Mouse (Mus musculus): Measurements from ENCODE around the gene Rraga. TPM values are rescaled to one million over a fixed set of nuclear protein-coding genes. Genes with fewer than 3 reads are reported as not detected.
A peak's percentile ranks its signal among the peaks of the same experiment; 100 is the strongest.
"Not testable (repeated sequence)": the region's sequence is repeated elsewhere in the genome, so short reads cannot be mapped to it uniquely, and the experiment has no call there.

Rraga gene
- polyA plus RNA-seq, 1 experiment from 2014 or later = 26.3 TPM

- WGBS (ENCODE audit: insufficient replicate concordance) = 79% methylated on average over 2 of the region's 2 CpGs
These were observed 15.8 kb downstream of the Rraga start for GRCm38 (mm10) chr4:86591304-86591703.

GRCm38 (mm10) chr4:86611524-86612288, 36.2 kb downstream of the Rraga start, which contains the start of gene Haus6:
TSS of gene Haus6 (minus strand) at chr4:86612055.
- H3K4me3 ChIP-seq (replicated peaks) = peak within 1 kb of the TSS; percentile 99
- no peaks in the 10 kb centered on the region for H3K9me3 ChIP-seq (replicated peaks)
- H3K27me3 ChIP-seq = no peaks in the 10 kb centered on the region
- H3K4me1 ChIP-seq (replicated peaks) = peaks cover 26% of the 10 kb centered on the region
- H3K4me2 ChIP-seq = peak within 1 kb of the TSS; percentile 88
- under 1% methylated on average over 59 of the region's 59 CpGs for WGBS (ENCODE audit: insufficient replicate concordance)
- H3K9ac ChIP-seq = peak within 1 kb of the TSS; percentile 93
- ATAC-seq (ENCODE audit: insufficient read depth) = peak; percentile 100
- peak within 1 kb of the TSS; percentile 90 for H3K27ac ChIP-seq (replicated peaks)
- H3K36me3 ChIP-seq (replicated peaks) = peaks cover 13% of the 10 kb centered on the region

More at GRCm38 (mm10) chr4:86591304-86591703, 15.8 kb downstream of the Rraga start:
- Histone ChIP-seq H3K4me3 (replicated peaks) (no peak overlapping the region), H3K9me3 (replicated peaks) (no peaks in the 10 kb centered on the region), H3K4me2 (no peak overlapping the region), H3K36me3 (replicated peaks) (peaks cover 76% of the 10 kb centered on the region), H3K9ac (no peak overlapping the region), H3K4me1 (replicated peaks) (no peaks in the 10 kb centered on the region), H3K27me3 (no peaks in the 10 kb centered on the region), H3K27ac (replicated peaks) (no peak overlapping the region)
- no peak for ATAC-seq (ENCODE audit: insufficient read depth)

DNA sequence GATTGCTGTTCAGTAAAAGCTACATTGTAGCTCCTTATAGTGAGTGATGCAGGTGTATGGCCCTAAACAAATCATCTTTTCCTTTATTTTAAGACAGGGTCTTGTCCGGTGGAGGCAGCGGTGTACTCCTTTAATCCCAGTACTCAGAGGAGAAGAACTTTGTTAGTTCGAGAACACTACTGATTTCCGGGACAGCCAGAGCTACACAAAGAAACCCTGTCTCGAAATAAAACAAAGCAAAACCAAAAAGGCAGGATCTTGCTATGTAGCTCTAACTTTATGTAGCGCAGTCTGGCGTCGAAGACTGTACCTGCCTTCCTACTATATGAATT, 36.8 kb downstream of the Rraga start:
- H3K4me1 ChIP-seq (replicated peaks) = peaks cover 26% of the 10 kb centered on the region
- 37% methylated on average over 8 of the region's 8 CpGs for WGBS (ENCODE audit: insufficient replicate concordance)
- H3K27me3 ChIP-seq = no peaks in the 10 kb centered on the region
- H3K9ac ChIP-seq = peak overlapping the region; percentile 42; the same call in 1 of the 2 replicates
- peak overlapping the region; percentile 76 for H3K27ac ChIP-seq (replicated peaks)
- ATAC-seq (ENCODE audit: insufficient read depth) = no peak
- peak overlapping the region; percentile 88 for H3K4me2 ChIP-seq
- no peaks in the 10 kb centered on the region for H3K9me3 ChIP-seq (replicated peaks)
- peak overlapping the region; percentile 99 for H3K4me3 ChIP-seq (replicated peaks)
- peaks cover 9% of the 10 kb centered on the region for H3K36me3 ChIP-seq (replicated peaks)

- WGBS (ENCODE audit: insufficient replicate concordance) = 48% methylated on average over 2 of the region's 2 CpGs
- Histone ChIP-seq H3K4me1 (replicated peaks) (0 out of 2 replicates have a peak, but pooled peaks cover 3% of the 10 kb centered on the region), H3K27ac (replicated peaks) (no peak overlapping the region), H3K4me2 (no peak overlapping the region), H3K4me3 (replicated peaks) (no peak overlapping the region), H3K36me3 (replicated peaks) (no peaks in the 10 kb centered on the region), H3K9ac (no peak overlapping the region), H3K9me3 (replicated peaks) (no peaks in the 10 kb centered on the region), H3K27me3 (no peaks in the 10 kb centered on the region)
- ATAC-seq (ENCODE audit: insufficient read depth) = no peak
These were observed 45.0 kb downstream of the Rraga start for GRCm38 (mm10) chr4:86620506-86620905.

- 0 out of 2 replicates have a peak, but pooled peaks cover 5% of the 10 kb centered on the region for H3K4me1 ChIP-seq (replicated peaks)
- ATAC-seq (ENCODE audit: insufficient read depth) = no peak
- no peak overlapping the region for H3K4me2 ChIP-seq
- no peaks in the 10 kb centered on the region for H3K9me3 ChIP-seq (replicated peaks)
- H3K27me3 ChIP-seq = no peaks in the 10 kb centered on the region
- H3K36me3 ChIP-seq (replicated peaks) = no peaks in the 10 kb centered on the region
- WGBS (ENCODE audit: insufficient replicate concordance) = 55% methylated on average over 3 of the region's 3 CpGs
- H3K4me3 ChIP-seq (replicated peaks) = no peak overlapping the region
- no peak overlapping the region for H3K27ac ChIP-seq (replicated peaks)
- H3K9ac ChIP-seq = no peak overlapping the region
These were observed 46.6 kb downstream of the Rraga start for GRCm38 (mm10) chr4:86622116-86622515.

DNA sequence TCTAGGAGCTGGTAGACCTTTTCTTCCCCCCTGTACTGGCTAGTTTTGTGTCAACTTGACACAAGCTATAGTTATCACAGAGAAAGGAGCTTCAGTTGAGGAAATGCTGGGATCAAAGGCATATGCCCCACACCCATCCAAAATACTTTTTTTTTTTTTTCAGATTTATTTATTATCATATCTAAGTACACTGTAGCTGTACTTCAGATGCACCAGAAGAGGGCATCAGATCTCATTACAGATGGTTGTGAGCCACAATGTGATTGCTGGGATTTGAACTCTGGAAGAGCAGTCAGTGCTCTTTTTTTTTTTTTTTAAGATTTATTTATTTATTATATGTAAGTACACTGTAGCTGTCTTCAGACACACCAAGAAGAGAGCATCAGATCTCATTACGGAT, 47.1 kb downstream of the Rraga start:
- H3K27ac ChIP-seq (replicated peaks); H3K9me3 ChIP-seq (replicated peaks); H3K9ac ChIP-seq; H3K27me3 ChIP-seq; H3K4me3 ChIP-seq (replicated peaks); H3K4me2 ChIP-seq; ATAC-seq (ENCODE audit: insufficient read depth); H3K4me1 ChIP-seq (replicated peaks); H3K36me3 ChIP-seq (replicated peaks): not testable (repeated sequence)
- WGBS (ENCODE audit: insufficient replicate concordance) = 81% methylated on average over 1 of the region's 1 CpGs

DNA sequence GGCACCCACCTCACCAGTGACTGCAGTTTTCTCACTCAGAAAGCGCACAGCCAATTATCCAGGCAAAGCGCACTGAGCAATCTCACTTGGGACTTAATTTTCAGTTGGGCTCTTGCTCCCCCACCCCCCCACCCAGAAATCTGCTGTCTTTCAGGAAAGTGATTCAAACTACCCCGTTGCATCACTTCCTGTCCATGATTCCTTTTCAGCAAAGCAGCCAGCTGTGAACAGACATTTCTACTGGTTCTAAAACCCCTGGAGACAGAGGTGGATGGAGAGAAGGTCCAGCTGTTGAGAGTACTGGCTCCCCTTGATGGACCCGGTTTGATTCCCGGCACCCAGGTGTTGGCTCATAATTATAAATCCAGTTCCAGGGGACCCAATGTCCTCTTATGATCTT, 50.0 kb downstream of the Rraga start:
- H3K9ac ChIP-seq = no peak overlapping the region
- ATAC-seq (ENCODE audit: insufficient read depth) = no peak
- 63% methylated on average over 5 of the region's 5 CpGs for WGBS (ENCODE audit: insufficient replicate concordance)
- no peak overlapping the region for H3K4me2 ChIP-seq
- no peaks in the 10 kb centered on the region for H3K27me3 ChIP-seq
- H3K4me3 ChIP-seq (replicated peaks) = no peak overlapping the region
- no peak overlapping the region for H3K27ac ChIP-seq (replicated peaks)
- H3K4me1 ChIP-seq (replicated peaks) = 0 out of 2 replicates have a peak, but pooled peaks cover 5% of the 10 kb centered on the region
- no peaks in the 10 kb centered on the region for H3K9me3 ChIP-seq (replicated peaks)
- no peaks in the 10 kb centered on the region for H3K36me3 ChIP-seq (replicated peaks)

DNA sequence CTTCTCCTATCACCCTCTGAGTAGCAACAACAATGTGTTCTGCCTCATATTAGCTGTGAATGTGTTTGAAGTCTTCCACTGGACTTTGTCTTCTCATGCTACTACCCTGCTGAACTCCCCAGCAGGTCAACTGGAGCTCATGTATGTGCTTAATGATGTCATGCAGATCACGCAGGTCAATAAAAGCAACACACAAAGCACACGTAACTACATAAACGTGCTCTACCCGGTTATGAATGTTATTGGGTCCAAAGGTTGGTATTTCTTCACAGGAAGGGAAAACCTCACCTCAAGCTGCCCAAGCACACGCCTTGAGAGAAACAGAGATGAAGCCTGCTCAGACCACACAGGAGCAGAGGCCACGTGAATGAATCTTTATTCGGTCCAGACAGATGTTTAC, 51.0 kb downstream of the Rraga start:
- not testable (repeated sequence) for H3K27me3 ChIP-seq; H3K4me3 ChIP-seq (replicated peaks); H3K9ac ChIP-seq; ATAC-seq (ENCODE audit: insufficient read depth); H3K27ac ChIP-seq (replicated peaks); H3K4me2 ChIP-seq; H3K4me1 ChIP-seq (replicated peaks); H3K9me3 ChIP-seq (replicated peaks); H3K36me3 ChIP-seq (replicated peaks)
- 77% methylated on average over 7 of the region's 7 CpGs for WGBS (ENCODE audit: insufficient replicate concordance)

Other genes starting within 250 kb of the Rraga start
- not detected in 2 replicates for gene Saxo1, start 17.3 kb upstream of the Rraga start, polyA plus RNA-seq (2015; fragmentation: Nextera tagmentation; extraction: Ambion mirVana)
- 10.9 and 11.4 TPM in 2 replicates for gene Haus6, start 36.4 kb downstream of the Rraga start, polyA plus RNA-seq (2015; fragmentation: Nextera tagmentation; extraction: Ambion mirVana)
- gene Plin2, start 94.4 kb downstream of the Rraga start, polyA plus RNA-seq (2015; fragmentation: Nextera tagmentation; extraction: Ambion mirVana) = 154 and 163 TPM in 2 replicates
- 1.9 and 2.1 TPM in 2 replicates for gene Dennd4c, start 172.9 kb downstream of the Rraga start, polyA plus RNA-seq (2015; fragmentation: Nextera tagmentation; extraction: Ambion mirVana)

Measured in liver, embryonic 15.5 days (tissue).